Comparison of ENCODE assay signal across 20 mouse cellular contexts in genomic region chr5:125130406-125130805, GRCm38 (mm10). TPM values are rescaled to one million over a fixed set of nuclear protein-coding genes. Genes with fewer than 3 reads are reported as not detected.
A peak's percentile ranks its signal among the peaks of the same experiment; 100 is the strongest.
DNase-seq lines count a peak whose midpoint lies in the region; ATAC-seq lines count a peak whose summit lies in the region.
"Had no signal": no experiment of that assay in that cellular context is flagged by ENCODE, and none has a peak within 500 bp of the region (broad histone marks: within the 10 kb centered on the region; RNA-seq: fewer than 3 reads in every experiment).

No protein-coding gene starts in this region.

- H3K4me3 ChIP-seq in heart, embryonic 12.5 days: no peak overlapping the region
- H3K4me3 ChIP-seq in midbrain, embryonic 13.5 days (replicated peaks): no peak overlapping the region
- no peak overlapping the region for H3K4me3 ChIP-seq in midbrain, embryonic 16.5 days (ENCODE audit: low read depth, low read length)
- H3K4me3 ChIP-seq in forebrain, embryonic 15.5 days: no peak overlapping the region
- no peak overlapping the region for H3K4me3 ChIP-seq in kidney, embryonic 15.5 days (replicated peaks)
- H3K4me3 ChIP-seq: heart, embryonic 15.5 days; limb, embryonic 13.5 days had no signal

- ATAC-seq in heart, embryonic 12.5 days (ENCODE audit: insufficient number of reproducible peaks, low FRiP score): no peak
- ATAC-seq in midbrain, embryonic 13.5 days: no peak
- no peak for ATAC-seq in midbrain, embryonic 16.5 days
- ATAC-seq in forebrain, embryonic 15.5 days (replicated peaks): no peak
- ATAC-seq in kidney, embryonic 15.5 days (replicated peaks; ENCODE audit: low FRiP score): no peak
- ATAC-seq: liver, postnatal 0 days; Patski had no signal

- H3K4me2 ChIP-seq in heart, embryonic 12.5 days: no peak overlapping the region
- no peak overlapping the region for H3K4me2 ChIP-seq in midbrain, embryonic 13.5 days (replicated peaks)
- H3K4me2 ChIP-seq in midbrain, embryonic 16.5 days (ENCODE audit: low read length): no peak overlapping the region
- H3K4me2 ChIP-seq in forebrain, embryonic 15.5 days (replicated peaks): no peak overlapping the region
- no peak overlapping the region for H3K4me2 ChIP-seq in kidney, embryonic 15.5 days
- H3K4me2 ChIP-seq: heart, embryonic 15.5 days; limb, embryonic 13.5 days had no signal

- DNase-seq in heart, adult 11 months: peak; percentile 88
- DNase-seq in lung, postnatal 36 days: no peak
- DNase-seq: adrenal gland, postnatal 36 days; B cell, adult 2 months; cerebellum, postnatal 25 days; gastrocnemius, postnatal 14 days; kidney, adult 8-10 months; kidney, postnatal 4 days; liver, postnatal 0 days; lung, postnatal 4 days; midbrain, embryonic 14.5 days; thymus, postnatal 25 days had no signal

- WGBS in heart, embryonic 12.5 days: 83% methylated on average over 3 of the region's 3 CpGs
- WGBS in midbrain, embryonic 13.5 days: 95% methylated on average over 3 of the region's 3 CpGs
- 89% methylated on average over 3 of the region's 3 CpGs for WGBS in midbrain, embryonic 16.5 days
- WGBS in forebrain, embryonic 15.5 days: 78% methylated on average over 3 of the region's 3 CpGs
- 88% methylated on average over 3 of the region's 3 CpGs for WGBS in kidney, embryonic 15.5 days

- no peak overlapping the region for H3K27ac ChIP-seq in heart, embryonic 12.5 days (ENCODE audit: poor library complexity, severe bottlenecking)
- H3K27ac ChIP-seq in midbrain, embryonic 13.5 days: peak overlapping the region; percentile 67; the same call in 1 of the 2 replicates
- no peak overlapping the region for H3K27ac ChIP-seq in midbrain, embryonic 16.5 days (ENCODE audit: low read length)
- peak overlapping the region; percentile 78 for H3K27ac ChIP-seq in forebrain, embryonic 15.5 days (replicated peaks)
- H3K27ac ChIP-seq in kidney, embryonic 15.5 days: no peak overlapping the region

- no peaks in the 10 kb centered on the region for H3K27me3 ChIP-seq in heart, embryonic 12.5 days (replicated peaks)
- H3K27me3 ChIP-seq in midbrain, embryonic 13.5 days: no peaks in the 10 kb centered on the region
- H3K27me3 ChIP-seq in midbrain, embryonic 16.5 days (ENCODE audit: control insufficient read depth, insufficient read depth, low read depth, low read length): no peaks in the 10 kb centered on the region
- no peaks in the 10 kb centered on the region for H3K27me3 ChIP-seq in forebrain, embryonic 15.5 days
- no peaks in the 10 kb centered on the region for H3K27me3 ChIP-seq in kidney, embryonic 15.5 days
- H3K27me3 ChIP-seq: heart, embryonic 15.5 days; limb, embryonic 13.5 days; Patski had no signal

- no peaks in the 10 kb centered on the region for H3K36me3 ChIP-seq in heart, embryonic 12.5 days
- H3K36me3 ChIP-seq in midbrain, embryonic 13.5 days: no peaks in the 10 kb centered on the region
- H3K36me3 ChIP-seq in midbrain, embryonic 16.5 days (ENCODE audit: control insufficient read depth, insufficient read depth, low read length): no peaks in the 10 kb centered on the region
- H3K36me3 ChIP-seq in forebrain, embryonic 15.5 days: no peaks in the 10 kb centered on the region
- no peaks in the 10 kb centered on the region for H3K36me3 ChIP-seq in kidney, embryonic 15.5 days
- H3K36me3 ChIP-seq: heart, embryonic 15.5 days; limb, embryonic 13.5 days had no signal

- H3K9ac ChIP-seq in heart, embryonic 12.5 days: no peak overlapping the region
- H3K9ac ChIP-seq in midbrain, embryonic 13.5 days (replicated peaks): no peak overlapping the region; the same call in 1 of the 2 replicates
- no peak overlapping the region for H3K9ac ChIP-seq in midbrain, embryonic 16.5 days (ENCODE audit: low read depth, low read length)
- H3K9ac ChIP-seq in forebrain, embryonic 15.5 days (replicated peaks): no peak overlapping the region
- no peak overlapping the region for H3K9ac ChIP-seq in kidney, embryonic 15.5 days
- H3K9ac ChIP-seq: heart, embryonic 15.5 days; liver, postnatal 0 days had no signal

- H3K4me1 ChIP-seq in heart, embryonic 12.5 days (replicated peaks): peaks cover 94% of the 10 kb centered on the region
- H3K4me1 ChIP-seq in midbrain, embryonic 13.5 days (replicated peaks): peaks cover 84% of the 10 kb centered on the region
- peaks cover 57% of the 10 kb centered on the region for H3K4me1 ChIP-seq in midbrain, embryonic 16.5 days (ENCODE audit: control insufficient read depth, insufficient read depth, low read length)
- peaks cover 84% of the 10 kb centered on the region for H3K4me1 ChIP-seq in forebrain, embryonic 15.5 days
- peaks cover 88% of the 10 kb centered on the region for H3K4me1 ChIP-seq in kidney, embryonic 15.5 days

- H3K9me3 ChIP-seq in heart, embryonic 12.5 days (replicated peaks): no peaks in the 10 kb centered on the region
- no peaks in the 10 kb centered on the region for H3K9me3 ChIP-seq in midbrain, embryonic 13.5 days
- no peaks in the 10 kb centered on the region for H3K9me3 ChIP-seq in midbrain, embryonic 16.5 days (replicated peaks; ENCODE audit: control insufficient read depth, low read length, poor library complexity, severe bottlenecking)
- H3K9me3 ChIP-seq in forebrain, embryonic 15.5 days: no peaks in the 10 kb centered on the region
- no peaks in the 10 kb centered on the region for H3K9me3 ChIP-seq in kidney, embryonic 15.5 days (replicated peaks)
- H3K9me3 ChIP-seq: heart, embryonic 15.5 days; limb, embryonic 13.5 days had no signal

RNA-seq across cellular contexts. Expression of gene Ncor2, which starts 48.6 kb away (rescaled TPM):
- 17.0 and 18.6 TPM in 2 replicates for polyA plus RNA-seq in heart, embryonic 12.5 days (2016; fragmentation: Nextera tagmentation; extraction: Ambion mirVana)
- polyA plus RNA-seq in midbrain, embryonic 13.5 days (2015; fragmentation: Nextera tagmentation; extraction: Ambion mirVana): 20.2 and 22.6 TPM in 2 replicates
- polyA plus RNA-seq in midbrain, embryonic 16.5 days (2015; fragmentation: Nextera tagmentation; extraction: Ambion mirVana): 19.9 and 22.9 TPM in 2 replicates
- polyA plus RNA-seq in forebrain, embryonic 15.5 days (2015; fragmentation: Nextera tagmentation; extraction: Ambion mirVana): 30.2 and 31.6 TPM in 2 replicates
- polyA plus RNA-seq in kidney, embryonic 15.5 days (2015; fragmentation: Nextera tagmentation; extraction: Ambion mirVana): 27.5 and 28.8 TPM in 2 replicates

Comparison
In these comparisons a context has a peak if more than half of its experiments do, and no peak if none do; other contexts are left out.
1. H3K27ac ChIP-seq: peak in midbrain, embryonic 13.5 days (single experiment) and forebrain, embryonic 15.5 days (single experiment); none in heart, embryonic 12.5 days (single experiment), midbrain, embryonic 16.5 days (single experiment) and kidney, embryonic 15.5 days (single experiment).